Mouse (Mus musculus) limb, embryonic 13.5 days (tissue): ENCODE measurements around the gene Ear14. TPM values are rescaled to one million over a fixed set of nuclear protein-coding genes. Genes with fewer than 3 reads are reported as not detected.
"Not testable (repeated sequence)": the region's sequence is repeated elsewhere in the genome, so short reads cannot be mapped to it uniquely, and the experiment has no call there.

Experiments used
- ATAC-seq: fragments of 200-750 bp; cut with Nextera tagmentation; 2 replicates; pipeline ENCODE4 v1.8.0; 2017; ENCODE audit warnings: low read depth, moderate number of reproducible peaks, moderate TSS enrichment; ENCODE audit not compliant: low FRiP score
- H3K27ac ChIP-seq: fragments of 300-500 bp; sonication (generic); 2 replicates; pipeline ENCODE4 v1.5.1; 2015; ENCODE audit warnings: inconsistent platforms, mild to moderate bottlenecking, moderate library complexity
- H3K27me3 ChIP-seq: fragments of 300-500 bp; sonication (generic); 2 replicates; pipeline ENCODE4 v1.6.1; 2015; ENCODE audit warnings: mild to moderate bottlenecking, inconsistent platforms
- H3K36me3 ChIP-seq: fragments of 300-500 bp; sonication (generic); 2 replicates; pipeline ENCODE4 v1.6.1; 2015; ENCODE audit warnings: inconsistent platforms, mild to moderate bottlenecking, moderate library complexity
- H3K4me1 ChIP-seq: fragments of 300-500 bp; sonication (generic); 2 replicates; pipeline ENCODE4 v1.6.1; 2015; ENCODE audit warnings: inconsistent platforms
- H3K4me2 ChIP-seq: fragments of 300-500 bp; sonication (generic); replicated peaks from 2 replicates; pipeline ENCODE4 v1.6.1; 2015; ENCODE audit warnings: inconsistent platforms, mild to moderate bottlenecking, moderate library complexity
- H3K4me3 ChIP-seq: fragments of 300-500 bp; sonication (generic); 2 replicates; pipeline ENCODE4 v1.5.1; 2015; ENCODE audit warnings: moderate library complexity, mild to moderate bottlenecking, inconsistent platforms
- H3K9ac ChIP-seq: fragments of 300-500 bp; sonication (generic); 2 replicates; pipeline ENCODE4 v1.6.1; 2015; ENCODE audit warnings: mild to moderate bottlenecking, inconsistent platforms
- H3K9me3 ChIP-seq: fragments of 300-500 bp; sonication (generic); 2 replicates; pipeline ENCODE4 v1.6.1; 2016; ENCODE audit warnings: inconsistent platforms
- WGBS: fragments of 180-500 bp; shearing (Covaris S2); methylation state at CpG from one replicate; pipeline ENCODE4 v1.1.7; 2015; 5-methylcytosine and 5-hydroxymethylcytosine counted together
- polyA plus RNA-seq: library from polyadenylated mRNA; unstranded; fragments of >200 nt; fragmentation: Nextera tagmentation; extraction: Ambion mirVana; gene quantifications from 2 replicates; pipeline ENCODE4 v1.2.1, GENCODE M21; 2015

Gene Ear14
- not detected in 2 replicates for polyA plus RNA-seq

DNA sequence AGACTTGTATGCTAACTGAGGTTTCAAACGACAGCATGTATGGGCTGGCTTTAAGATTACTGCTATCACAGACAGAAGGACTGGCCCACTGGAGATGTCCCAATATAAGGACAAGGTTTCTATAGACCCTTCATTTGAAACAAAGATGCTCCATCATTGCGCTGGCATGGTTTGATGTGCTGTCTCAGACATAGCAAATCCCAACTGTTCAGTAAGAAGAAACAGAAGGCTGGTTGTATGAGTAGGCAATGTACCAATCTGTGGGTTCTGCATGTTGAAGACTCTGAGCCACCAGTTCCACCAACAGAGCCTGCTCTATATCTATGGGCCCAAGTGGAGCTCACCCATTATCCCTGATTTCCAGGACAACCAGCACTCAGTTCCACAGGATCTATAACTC is at the start of gene Ear14:
Ear14 (plus strand) TSS at position 277 of the 400 bp plus-strand sequence.
- Histone ChIP-seq H3K9me3 (no peaks in the 10 kb centered on the region), H3K27ac (no peak within 1 kb of the TSS), H3K4me3 (no peak within 1 kb of the TSS)

GRCm38 (mm10) chr14:51156056-51156735 is 47.0 kb upstream of the Ear14 start:
- WGBS: 82% methylated on average over 5 of the region's 5 CpGs
- no peak for ATAC-seq

More for the DNA sequence above, at the start of gene Ear14:
- H3K4me1 ChIP-seq: no peaks in the 10 kb centered on the region
- 73% methylated on average over 2 of the region's 2 CpGs for WGBS
- no peaks in the 10 kb centered on the region for H3K36me3 ChIP-seq
- H3K9ac ChIP-seq: no peak within 1 kb of the TSS
- H3K27me3 ChIP-seq: no peaks in the 10 kb centered on the region
- ATAC-seq: no peak
- H3K4me2 ChIP-seq: no peak within 1 kb of the TSS

DNA sequence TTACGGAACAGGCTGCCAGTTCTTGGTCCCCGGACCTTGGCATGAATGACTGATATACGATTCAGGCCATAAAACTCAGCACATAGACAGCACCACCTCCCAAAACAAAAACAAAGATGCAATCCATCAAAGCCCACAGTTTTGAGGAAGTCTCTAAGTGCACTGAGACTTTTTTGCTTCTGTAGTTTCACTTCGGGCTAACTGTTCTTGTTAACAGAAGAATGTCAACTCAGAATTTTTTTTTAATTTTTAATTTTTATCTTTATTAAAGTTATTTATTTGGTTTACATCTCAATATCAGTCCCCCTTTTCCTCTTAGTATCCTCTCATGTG is 46.5 kb upstream of the Ear14 start:
- Histone ChIP-seq H3K36me3 (no peaks in the 10 kb centered on the region), H3K9ac (no peak overlapping the region), H3K4me1 (no peaks in the 10 kb centered on the region), H3K27ac (no peak overlapping the region), H3K9me3 (no peaks in the 10 kb centered on the region), H3K4me2 (no peak overlapping the region), H3K4me3 (no peak overlapping the region), H3K27me3 (no peaks in the 10 kb centered on the region)
- ATAC-seq: no peak
- 35% methylated on average over 4 of the region's 4 CpGs for WGBS

More at GRCm38 (mm10) chr14:51156056-51156735, 47.0 kb upstream of the Ear14 start:
- no peak overlapping the region for H3K9ac ChIP-seq
- no peak overlapping the region for H3K4me3 ChIP-seq
- no peak overlapping the region for H3K27ac ChIP-seq
- H3K4me2 ChIP-seq: no peak overlapping the region
- H3K9me3 ChIP-seq: no peaks in the 10 kb centered on the region
- no peaks in the 10 kb centered on the region for H3K4me1 ChIP-seq
- H3K36me3 ChIP-seq: no peaks in the 10 kb centered on the region
- no peaks in the 10 kb centered on the region for H3K27me3 ChIP-seq

- H3K4me1 ChIP-seq: no peaks in the 10 kb centered on the region
- H3K4me3 ChIP-seq: no peak overlapping the region
- 94% methylated on average over 1 of the region's 1 CpGs for WGBS
- no peaks in the 10 kb centered on the region for H3K36me3 ChIP-seq
- H3K9me3 ChIP-seq: no peaks in the 10 kb centered on the region
- no peak overlapping the region for H3K27ac ChIP-seq
- no peak overlapping the region for H3K4me2 ChIP-seq
- no peaks in the 10 kb centered on the region for H3K27me3 ChIP-seq
- no peak for ATAC-seq
- no peak overlapping the region for H3K9ac ChIP-seq
Observed at GRCm38 (mm10) chr14:51157072-51157471, 46.1 kb upstream of the Ear14 start.

DNA sequence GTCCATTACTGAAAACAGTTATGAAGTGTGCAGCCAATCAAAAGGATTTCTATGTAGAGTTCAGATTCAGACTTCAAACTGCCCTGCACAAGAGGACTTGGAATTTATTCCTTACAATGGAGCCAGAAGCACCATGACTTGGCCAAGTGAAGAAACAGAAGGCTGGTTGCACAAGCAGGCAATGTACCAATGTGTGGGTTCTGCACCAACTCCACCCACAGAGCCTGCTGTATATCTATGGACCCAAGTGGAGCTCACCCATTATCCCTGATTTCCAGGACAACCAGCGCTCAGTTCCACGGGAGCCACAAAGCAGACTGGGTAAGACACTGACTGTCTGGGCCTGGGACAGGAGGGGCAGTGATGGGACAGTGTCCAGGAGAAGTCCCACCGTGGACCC is 41.2 kb upstream of the Ear14 start, which contains the start of gene Rnase2b:
Rnase2b (plus strand) TSS at position 285 of the 400 bp plus-strand sequence.
- 91% methylated on average over 3 of the region's 3 CpGs for WGBS
- not testable (repeated sequence) for H3K27ac ChIP-seq, H3K4me1 ChIP-seq, ATAC-seq, H3K36me3 ChIP-seq, H3K4me3 ChIP-seq, H3K9ac ChIP-seq, H3K27me3 ChIP-seq, H3K4me2 ChIP-seq, H3K9me3 ChIP-seq

DNA sequence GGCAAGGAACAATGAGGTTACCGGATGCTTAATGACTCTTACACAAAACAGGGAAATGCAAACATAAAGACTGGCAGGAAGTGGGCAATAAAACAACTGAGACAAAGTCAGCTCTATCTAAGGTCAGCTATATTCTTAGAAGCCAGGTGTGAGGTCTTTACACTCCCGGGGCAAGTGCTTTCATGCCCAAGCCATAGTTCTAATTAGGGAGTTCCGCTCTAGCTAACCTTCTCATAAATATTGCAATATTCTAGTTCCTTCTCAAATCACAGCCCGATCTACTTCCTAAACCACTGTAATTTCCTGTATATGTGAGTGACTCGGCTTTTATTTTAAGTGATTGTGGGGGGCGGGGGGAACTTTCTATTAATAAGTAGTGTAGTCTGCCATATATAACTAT is 39.9 kb upstream of the Ear14 start:
- H3K27me3 ChIP-seq, H3K4me3 ChIP-seq, H3K36me3 ChIP-seq, H3K4me1 ChIP-seq, ATAC-seq, H3K9me3 ChIP-seq, H3K9ac ChIP-seq, H3K4me2 ChIP-seq, H3K27ac ChIP-seq: not testable (repeated sequence)
- WGBS: 62% methylated on average over 6 of the region's 6 CpGs

DNA sequence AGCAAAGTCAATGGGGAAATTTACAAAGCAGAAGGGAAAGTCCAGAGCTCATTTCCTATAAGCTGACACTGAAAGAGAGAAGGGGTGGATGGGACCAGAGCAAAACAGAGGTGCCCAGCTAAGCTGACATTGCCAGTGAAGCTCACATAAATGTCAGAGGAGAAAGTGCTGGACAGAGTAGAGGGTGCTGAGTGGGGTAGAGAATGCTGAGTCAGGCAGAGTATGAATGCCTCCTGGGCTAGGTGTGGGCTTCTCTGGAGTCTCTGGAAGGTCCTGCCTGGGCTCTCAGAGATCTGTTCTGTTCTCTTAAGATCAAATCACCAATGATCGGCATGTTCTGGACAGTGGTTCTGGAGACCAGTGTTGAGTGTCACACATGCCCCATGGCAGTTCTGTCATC is 37.8 kb upstream of the Ear14 start:
- Histone ChIP-seq H3K4me2 (no peak overlapping the region), H3K4me1 (no peaks in the 10 kb centered on the region), H3K27ac (no peak overlapping the region), H3K36me3 (no peaks in the 10 kb centered on the region), H3K9ac (no peak overlapping the region), H3K9me3 (no peaks in the 10 kb centered on the region), H3K4me3 (no peak overlapping the region), H3K27me3 (no peaks in the 10 kb centered on the region)
- WGBS: 92% methylated on average over 1 of the region's 1 CpGs
- no peak for ATAC-seq

DNA sequence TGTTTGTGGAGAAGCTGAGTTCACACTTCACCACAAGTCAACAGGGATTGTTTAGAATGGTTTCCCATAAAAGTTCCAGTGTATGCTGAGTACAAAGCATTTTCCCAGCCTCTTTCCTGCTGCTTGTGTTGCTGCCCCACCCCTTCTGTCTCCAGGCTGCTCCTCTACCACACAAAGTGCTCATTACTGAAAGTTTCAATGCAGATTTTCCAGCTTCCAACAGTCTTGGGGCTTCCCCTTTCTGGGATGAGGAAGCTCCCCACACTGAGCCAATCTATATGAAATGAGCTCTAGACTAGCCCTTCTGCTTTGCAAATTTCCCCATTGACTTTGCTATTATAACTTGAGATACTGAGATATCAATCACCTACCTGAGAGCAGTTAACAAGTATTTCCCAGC is 37.1 kb upstream of the Ear14 start:
- Histone ChIP-seq H3K36me3 (no peaks in the 10 kb centered on the region), H3K9ac (no peak overlapping the region), H3K27ac (no peak overlapping the region), H3K4me1 (no peaks in the 10 kb centered on the region), H3K9me3 (no peaks in the 10 kb centered on the region), H3K27me3 (no peaks in the 10 kb centered on the region), H3K4me3 (no peak overlapping the region), H3K4me2 (no peak overlapping the region)
- no peak; the same call in 1 of the 2 replicates for ATAC-seq

- H3K27me3 ChIP-seq, H3K9me3 ChIP-seq, H3K27ac ChIP-seq, H3K4me1 ChIP-seq, H3K9ac ChIP-seq, H3K4me3 ChIP-seq, H3K4me2 ChIP-seq, H3K36me3 ChIP-seq, ATAC-seq: not testable (repeated sequence)
- 35% methylated on average over 9 of the region's 9 CpGs for WGBS
Observed at GRCm38 (mm10) chr14:51172095-51172865, 30.9 kb upstream of the Ear14 start.

DNA sequence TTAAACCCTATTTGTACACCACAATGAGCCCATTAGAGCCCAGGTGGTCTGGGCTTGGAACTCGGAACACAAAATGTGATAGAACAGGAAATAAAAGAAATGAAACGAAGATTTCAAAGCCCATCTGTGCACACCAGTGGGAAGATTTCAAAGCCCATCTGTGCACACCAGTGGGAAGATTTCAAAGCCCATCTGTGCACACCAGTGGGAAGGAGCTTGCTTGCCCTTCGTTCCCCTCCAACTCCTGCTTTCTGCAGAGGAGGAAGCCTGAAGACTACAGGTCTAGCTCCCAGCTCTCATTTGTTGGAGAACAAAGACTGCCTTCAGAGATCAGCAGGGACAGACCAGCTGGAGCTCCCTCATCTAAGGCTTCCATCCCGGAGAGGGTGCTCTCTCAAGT is 30.2 kb upstream of the Ear14 start:
- ATAC-seq, H3K4me2 ChIP-seq, H3K9ac ChIP-seq, H3K36me3 ChIP-seq, H3K27ac ChIP-seq, H3K9me3 ChIP-seq, H3K27me3 ChIP-seq, H3K4me3 ChIP-seq, H3K4me1 ChIP-seq: not testable (repeated sequence)
- WGBS: 54% methylated on average over 4 of the region's 4 CpGs

DNA sequence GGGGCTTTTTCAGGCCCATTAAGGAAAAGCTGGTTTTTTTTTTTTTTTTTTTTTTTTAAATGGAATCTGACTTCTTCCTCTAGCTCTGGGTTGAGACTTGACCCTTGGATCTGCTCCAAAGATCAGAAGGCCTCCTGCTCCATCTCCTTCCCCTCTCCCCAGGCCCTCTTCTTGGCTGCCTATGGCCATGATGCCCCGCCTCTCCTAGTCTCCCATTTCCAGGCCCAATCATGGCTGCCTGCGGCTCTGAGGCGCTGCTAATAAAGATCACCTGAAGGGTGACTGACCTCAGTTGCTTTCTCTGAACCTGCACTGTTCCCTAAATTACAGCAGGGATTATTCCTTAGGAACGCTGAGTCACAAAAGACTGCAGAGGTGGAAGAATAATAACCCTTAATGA is 29.3 kb upstream of the Ear14 start:
- WGBS: 64% methylated on average over 4 of the region's 4 CpGs
- Histone ChIP-seq H3K9me3 (no peaks in the 10 kb centered on the region), H3K27ac (no peak overlapping the region), H3K36me3 (no peaks in the 10 kb centered on the region), H3K4me1 (no peaks in the 10 kb centered on the region), H3K4me2 (no peak overlapping the region), H3K9ac (no peak overlapping the region), H3K4me3 (no peak overlapping the region), H3K27me3 (no peaks in the 10 kb centered on the region)
- no peak for ATAC-seq

DNA sequence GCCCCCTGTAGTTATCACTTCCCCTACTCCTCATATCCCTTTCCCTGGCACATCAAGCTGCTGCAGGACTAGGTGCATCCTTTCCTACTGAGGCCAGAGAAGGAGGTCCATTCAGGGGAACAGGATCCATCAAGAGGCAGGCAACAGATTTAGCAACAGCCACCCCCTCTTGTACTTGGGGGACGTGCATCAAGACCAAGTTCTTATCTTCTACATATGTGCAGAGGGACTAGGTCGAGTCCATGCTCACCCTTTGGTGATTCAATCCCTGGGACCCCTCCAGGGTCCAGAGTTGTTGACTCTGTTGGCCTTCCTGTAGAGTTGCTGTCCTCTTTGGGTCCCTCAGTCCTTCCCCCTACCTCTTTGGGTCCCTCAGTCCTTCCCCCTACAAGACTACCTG is 22.1 kb upstream of the Ear14 start:
- WGBS: 71% methylated on average over 2 of the region's 2 CpGs
- not testable (repeated sequence) for H3K9me3 ChIP-seq, H3K27ac ChIP-seq, H3K9ac ChIP-seq, H3K36me3 ChIP-seq, H3K4me2 ChIP-seq, H3K27me3 ChIP-seq, H3K4me3 ChIP-seq, H3K4me1 ChIP-seq, ATAC-seq

DNA sequence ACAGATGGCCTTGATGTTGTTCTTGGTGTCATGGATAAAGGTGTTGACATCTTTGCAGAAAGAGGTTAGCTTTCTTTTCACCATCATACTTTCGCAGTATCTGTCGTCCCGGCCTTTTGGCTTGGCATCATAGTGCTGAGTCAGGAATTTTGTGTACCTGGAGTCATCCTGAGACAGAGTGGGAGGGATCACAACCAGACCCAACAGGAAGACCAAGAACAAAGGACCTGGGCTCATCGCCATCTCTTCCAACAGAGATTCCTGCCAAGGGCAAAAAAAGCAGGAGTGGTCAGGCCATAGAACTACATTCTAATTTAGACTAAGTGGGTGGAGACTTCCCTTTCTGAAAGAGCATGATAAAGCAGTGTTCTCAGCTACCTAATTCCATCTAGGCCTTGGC is 7.5 kb upstream of the Ear14 start:
- ATAC-seq: no peak
- Histone ChIP-seq H3K9me3 (no peaks in the 10 kb centered on the region), H3K4me3 (no peak overlapping the region), H3K36me3 (no peaks in the 10 kb centered on the region), H3K4me1 (no peaks in the 10 kb centered on the region), H3K27me3 (no peaks in the 10 kb centered on the region), H3K4me2 (no peak overlapping the region), H3K9ac (no peak overlapping the region), H3K27ac (no peak overlapping the region)
- 86% methylated on average over 4 of the region's 4 CpGs for WGBS
